Mouse (Mus musculus) hindbrain, embryonic 13.5 days (tissue): Measurements from ENCODE around the gene Katnb1. TPM values are rescaled to one million over a fixed set of nuclear protein-coding genes. Genes with fewer than 3 reads are reported as not detected.
A peak's percentile ranks its signal among the peaks of the same experiment; 100 is the strongest.

ENCODE experiments used
- ATAC-seq: fragments of 200-750 bp; cut with Nextera tagmentation; 2 replicates; pipeline ENCODE4 v1.8.0; 2017; ENCODE audit warnings: moderate TSS enrichment; ENCODE audit not compliant: low FRiP score
- H3K27ac ChIP-seq: fragments of 300-500 bp; sonication (generic); 2 replicates; pipeline ENCODE4 v1.5.1; 2015; ENCODE audit warnings: inconsistent platforms, mild to moderate bottlenecking, moderate library complexity
- H3K27me3 ChIP-seq: fragments of 300-500 bp; sonication (generic); 2 replicates; pipeline ENCODE4 v1.6.1; 2015; ENCODE audit warnings: mild to moderate bottlenecking, inconsistent platforms
- H3K36me3 ChIP-seq: fragments of 300-500 bp; sonication (generic); 2 replicates; pipeline ENCODE4 v1.6.1; 2015; ENCODE audit warnings: mild to moderate bottlenecking, inconsistent platforms
- H3K4me1 ChIP-seq: fragments of 300-500 bp; sonication (generic); replicated peaks from 2 replicates; pipeline ENCODE4 v1.6.1; 2015; ENCODE audit warnings: inconsistent platforms
- H3K4me2 ChIP-seq: fragments of 300-500 bp; sonication (generic); 2 replicates; pipeline ENCODE4 v1.6.1; 2015; ENCODE audit warnings: inconsistent platforms, mild to moderate bottlenecking, moderate library complexity
- H3K4me3 ChIP-seq: fragments of 300-500 bp; sonication (generic); 2 replicates; pipeline ENCODE4 v1.5.1; 2015; ENCODE audit warnings: mild to moderate bottlenecking, inconsistent platforms
- H3K9ac ChIP-seq: fragments of 300-500 bp; sonication (generic); 2 replicates; pipeline ENCODE4 v1.6.1; 2015; ENCODE audit warnings: mild to moderate bottlenecking, inconsistent platforms
- H3K9me3 ChIP-seq: fragments of 300-500 bp; sonication (generic); 2 replicates; pipeline ENCODE4 v1.6.1; 2016; ENCODE audit warnings: inconsistent platforms
- WGBS: fragments of 180-500 bp; shearing (Covaris S2); methylation state at CpG from one replicate; pipeline ENCODE4 v1.1.7; 2015; 5-methylcytosine and 5-hydroxymethylcytosine counted together
- polyA plus RNA-seq: library from polyadenylated mRNA; unstranded; fragments of >200 nt; fragmentation: Nextera tagmentation; extraction: Ambion mirVana; gene quantifications from 2 replicates; pipeline ENCODE4 v1.2.1, GENCODE M21; 2015

Gene Katnb1
- polyA plus RNA-seq, 1 experiment from 2014 or later, result 38.8 TPM

DNA sequence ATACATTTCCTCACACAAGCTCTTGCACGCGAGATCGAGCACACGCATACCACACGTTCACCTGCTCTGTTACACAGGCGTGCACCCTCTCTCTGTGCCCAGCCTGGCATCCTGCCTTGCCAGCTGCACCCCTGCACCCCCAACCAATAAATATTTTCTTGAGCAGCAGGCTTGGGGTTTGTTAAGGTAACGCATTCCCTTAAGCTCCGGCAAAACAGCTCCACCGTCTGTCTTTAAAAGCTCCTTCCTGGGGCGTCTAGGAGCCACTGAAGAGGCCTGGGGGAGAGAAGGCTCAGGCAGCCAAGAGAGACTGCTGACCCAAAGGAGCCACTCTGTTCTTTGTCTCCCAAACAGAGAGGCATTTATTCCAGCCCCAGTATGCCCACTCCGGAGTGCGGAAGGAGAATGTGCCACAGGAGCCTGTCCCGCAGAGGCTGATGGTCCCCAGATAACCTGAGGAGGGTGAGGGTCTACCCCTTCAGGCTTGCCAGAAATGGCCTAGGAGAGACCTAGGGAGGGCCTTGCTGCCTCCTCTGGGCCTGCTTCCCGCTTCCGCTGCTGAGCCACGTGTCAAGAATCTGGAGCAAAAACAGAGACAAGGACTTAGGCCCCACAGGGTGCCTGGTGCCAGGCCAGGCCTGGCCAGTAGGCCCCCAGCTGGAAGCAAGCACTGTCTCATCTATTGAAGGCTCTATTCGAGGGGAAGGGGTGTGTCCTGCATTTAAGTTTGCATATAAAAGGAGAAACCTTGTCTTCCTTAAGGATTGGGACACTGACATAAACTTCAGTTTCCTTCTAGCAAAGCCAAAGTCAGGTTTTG is 62.2 kb downstream of the Katnb1 start:
- ATAC-seq, result peak; percentile 41
- H3K27ac ChIP-seq, result peak overlapping the region; percentile 86
- peak overlapping the region; percentile 95 for H3K4me2 ChIP-seq
- H3K27me3 ChIP-seq, result peaks cover 32% of the 10 kb centered on the region
- peaks cover 47% of the 10 kb centered on the region for H3K4me1 ChIP-seq
- 8% methylated on average over 17 of the region's 17 CpGs for WGBS
- H3K4me3 ChIP-seq, result peak overlapping the region; percentile 75
- H3K9ac ChIP-seq, result peak overlapping the region; percentile 94; the same call in 1 of the 2 replicates
- no peaks in the 10 kb centered on the region for H3K36me3 ChIP-seq
- no peaks in the 10 kb centered on the region for H3K9me3 ChIP-seq

DNA sequence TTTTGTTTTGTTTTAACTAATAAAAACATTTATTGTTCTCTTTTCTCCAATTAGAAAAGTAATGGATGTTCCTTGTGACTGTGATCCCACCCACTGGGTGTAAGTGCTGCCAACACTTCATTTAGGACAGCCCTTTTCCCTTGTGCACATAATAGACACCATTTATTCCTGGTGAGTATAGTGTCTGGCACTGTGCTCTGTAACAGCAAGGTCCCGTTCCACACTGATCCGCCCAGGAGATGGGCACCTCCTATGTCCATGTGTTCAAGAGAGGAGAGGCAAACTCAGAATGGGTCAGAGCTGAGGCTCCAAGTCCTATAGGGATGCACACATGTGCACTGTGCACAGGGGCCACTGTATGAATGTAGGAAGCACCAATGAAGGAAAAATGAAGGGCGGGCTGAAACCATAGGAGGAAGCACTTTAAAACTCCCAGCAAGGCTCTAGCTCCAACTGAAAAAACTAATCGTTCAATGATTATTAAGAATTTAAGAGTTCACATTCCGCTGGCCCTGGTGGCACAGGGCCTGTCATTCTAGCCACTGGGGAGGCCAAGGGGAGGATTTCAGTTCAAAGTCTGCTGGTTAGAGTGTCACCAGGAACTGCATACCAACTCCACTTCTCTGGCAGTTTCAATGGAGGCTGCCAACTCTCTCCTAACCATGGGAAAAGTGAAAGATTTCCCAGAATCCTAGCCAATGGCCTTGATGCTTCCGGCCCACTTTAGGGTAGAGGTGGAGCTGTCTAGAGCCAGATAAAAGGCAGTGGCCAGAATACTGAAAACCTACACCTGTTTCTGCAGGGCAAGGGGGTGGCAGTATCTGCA is 63.0 kb downstream of the Katnb1 start:
- H3K4me3 ChIP-seq, result no peak overlapping the region
- H3K27me3 ChIP-seq, result peaks cover 24% of the 10 kb centered on the region
- ATAC-seq, result peak; percentile 34
- H3K9ac ChIP-seq, result no peak overlapping the region
- 71% methylated on average over 6 of the region's 6 CpGs for WGBS
- peak overlapping the region; percentile 86; the same call in 1 of the 2 replicates for H3K27ac ChIP-seq
- H3K36me3 ChIP-seq, result no peaks in the 10 kb centered on the region
- no peak overlapping the region for H3K4me2 ChIP-seq
- no peaks in the 10 kb centered on the region for H3K9me3 ChIP-seq
- peaks cover 41% of the 10 kb centered on the region for H3K4me1 ChIP-seq

DNA sequence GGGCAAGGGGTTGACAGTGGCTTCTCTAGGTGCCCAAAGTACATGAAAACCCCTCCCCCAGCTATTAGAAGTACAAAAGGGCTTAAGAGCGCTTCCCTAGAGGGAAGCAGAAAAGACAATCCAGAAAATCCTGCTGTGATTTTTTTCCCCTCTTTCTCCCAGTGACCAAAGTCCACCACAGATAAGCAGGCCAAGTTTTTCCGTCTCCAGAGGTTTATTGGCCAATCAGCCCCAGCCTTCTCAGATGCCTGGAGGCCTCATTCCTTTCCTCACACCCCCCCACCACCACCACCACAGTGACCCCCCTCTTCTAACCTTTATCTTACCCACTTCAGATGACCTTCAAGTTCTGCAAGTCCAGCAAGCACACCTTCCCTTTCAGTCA is 63.6 kb downstream of the Katnb1 start:
- Histone ChIP-seq H3K9me3 (no peaks in the 10 kb centered on the region), H3K27ac (no peak overlapping the region), H3K4me2 (no peak overlapping the region), H3K9ac (no peak overlapping the region), H3K4me1 (peaks cover 41% of the 10 kb centered on the region), H3K27me3 (peaks cover 17% of the 10 kb centered on the region), H3K36me3 (no peaks in the 10 kb centered on the region), H3K4me3 (no peak overlapping the region)
- no peak for ATAC-seq
- 62% methylated on average over 2 of the region's 2 CpGs for WGBS

DNA sequence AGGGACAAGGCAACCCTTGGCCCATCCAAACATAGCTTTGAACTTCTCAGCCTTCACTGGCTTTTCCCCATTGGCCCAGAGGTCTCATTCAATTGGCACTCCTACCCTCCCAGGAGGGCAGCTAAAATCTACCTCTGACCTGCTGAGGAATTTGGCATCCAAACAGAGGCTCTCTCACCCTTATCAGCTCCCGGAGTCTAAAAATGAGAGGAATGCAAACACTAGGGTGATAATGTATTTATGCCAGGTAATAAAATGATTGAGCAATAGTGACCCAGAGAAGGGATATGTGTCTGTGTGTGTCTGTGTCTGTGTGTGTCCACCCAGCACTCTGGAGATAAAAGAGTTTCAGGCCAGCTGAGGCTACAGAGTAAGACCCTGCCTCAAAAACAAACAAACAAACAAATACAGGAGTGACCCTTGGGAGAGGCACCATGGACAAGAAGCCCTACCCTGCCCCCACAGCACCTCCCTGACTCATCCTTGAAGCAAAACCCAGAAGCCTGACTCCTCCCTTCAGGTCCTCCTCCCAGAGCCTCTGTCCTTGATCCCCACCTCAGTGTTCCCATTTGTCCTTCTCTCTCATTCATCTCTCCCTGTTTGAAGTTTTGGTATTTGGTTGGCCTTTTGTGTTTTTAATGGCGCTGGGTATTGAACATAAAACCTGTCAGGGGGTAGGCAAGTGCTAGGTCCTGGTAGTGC is 65.2 kb downstream of the Katnb1 start:
- ATAC-seq, result no peak
- no peak overlapping the region for H3K4me2 ChIP-seq
- no peak overlapping the region for H3K27ac ChIP-seq
- no peaks in the 10 kb centered on the region for H3K9me3 ChIP-seq
- 0 out of 2 replicates have a peak, but pooled peaks cover 9% of the 10 kb centered on the region for H3K27me3 ChIP-seq
- H3K4me3 ChIP-seq, result no peak overlapping the region
- no peak overlapping the region for H3K9ac ChIP-seq
- H3K36me3 ChIP-seq, result no peaks in the 10 kb centered on the region
- H3K4me1 ChIP-seq, result peaks cover 29% of the 10 kb centered on the region
- WGBS, result 83% methylated on average over 2 of the region's 2 CpGs

DNA sequence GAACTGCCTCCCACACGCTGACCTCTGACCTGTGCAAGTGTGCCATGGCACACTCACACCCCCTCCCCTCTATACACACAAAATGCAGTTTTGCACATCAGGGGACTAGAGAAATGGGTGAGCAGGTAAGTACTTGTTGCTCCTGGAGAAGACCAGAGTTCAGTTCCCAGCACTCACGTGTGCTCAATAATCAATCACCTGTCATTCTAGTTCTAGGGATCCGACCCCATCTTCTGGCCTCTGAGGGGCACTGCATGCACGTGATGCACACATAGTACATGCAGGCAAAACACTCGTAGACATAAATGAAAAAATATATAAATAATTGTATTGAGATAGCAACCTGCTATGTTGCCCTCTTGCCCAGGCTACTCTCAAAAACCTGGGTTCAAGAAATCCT is 65.9 kb downstream of the Katnb1 start:
- no peaks in the 10 kb centered on the region for H3K9me3 ChIP-seq
- 0 out of 2 replicates have a peak, but pooled peaks cover 9% of the 10 kb centered on the region for H3K27me3 ChIP-seq
- WGBS, result 89% methylated on average over 5 of the region's 5 CpGs
- no peak overlapping the region for H3K9ac ChIP-seq
- no peak overlapping the region for H3K27ac ChIP-seq
- ATAC-seq, result no peak
- H3K4me3 ChIP-seq, result no peak overlapping the region
- H3K36me3 ChIP-seq, result no peaks in the 10 kb centered on the region
- no peak overlapping the region for H3K4me2 ChIP-seq
- H3K4me1 ChIP-seq, result peaks cover 23% of the 10 kb centered on the region

DNA sequence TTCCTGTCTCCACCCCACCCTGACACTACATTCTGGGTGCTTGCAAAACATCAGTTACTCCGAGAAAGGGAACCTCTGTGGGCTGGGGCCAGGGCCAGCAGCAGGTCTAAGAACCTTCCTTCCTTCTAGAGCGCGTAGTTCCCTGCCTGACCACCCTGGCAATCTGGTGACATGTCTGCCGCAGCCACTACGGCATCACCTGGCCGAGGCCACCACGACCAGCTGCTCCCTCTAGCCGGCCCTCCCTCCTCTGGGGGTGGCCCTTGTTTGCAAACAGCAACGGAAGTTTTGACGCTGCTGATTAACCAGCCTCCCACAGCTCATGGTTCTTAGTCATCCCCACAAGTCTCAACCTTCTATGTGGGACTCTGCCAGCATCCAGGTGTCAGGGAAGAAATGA is 68.4 kb downstream of the Katnb1 start:
- 0 out of 2 replicates have a peak, but pooled peaks cover 7% of the 10 kb centered on the region for H3K27me3 ChIP-seq
- no peak for ATAC-seq
- no peak overlapping the region for H3K4me2 ChIP-seq
- no peaks in the 10 kb centered on the region for H3K36me3 ChIP-seq
- 0 out of 2 replicates have a peak, but pooled peaks cover 3% of the 10 kb centered on the region for H3K4me1 ChIP-seq
- H3K9ac ChIP-seq, result no peak overlapping the region
- WGBS, result 57% methylated on average over 10 of the region's 10 CpGs
- no peak overlapping the region for H3K4me3 ChIP-seq
- no peaks in the 10 kb centered on the region for H3K9me3 ChIP-seq
- H3K27ac ChIP-seq, result no peak overlapping the region

DNA sequence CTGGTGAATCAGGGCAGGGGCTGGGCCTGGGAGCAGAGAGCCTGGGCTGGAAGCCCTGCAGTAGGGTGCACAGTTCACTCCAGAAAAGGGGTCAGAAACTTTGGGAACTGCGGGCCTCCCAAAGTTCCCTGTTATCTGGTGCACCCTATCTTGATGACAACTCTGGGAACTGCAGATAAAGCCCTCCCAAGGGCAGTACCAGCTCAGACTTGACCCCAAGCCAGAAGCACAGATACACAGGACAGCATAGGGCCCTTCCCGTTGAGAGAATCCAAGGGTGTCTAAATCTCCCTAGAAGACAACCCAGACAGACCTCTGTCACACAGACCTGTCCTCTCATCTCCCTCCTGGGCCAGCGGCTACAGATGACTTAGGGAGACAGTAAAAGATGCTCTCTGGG is 69.6 kb downstream of the Katnb1 start:
- 92% methylated on average over 3 of the region's 3 CpGs for WGBS
- no peak overlapping the region for H3K27ac ChIP-seq
- no peaks in the 10 kb centered on the region for H3K4me1 ChIP-seq
- H3K36me3 ChIP-seq, result no peaks in the 10 kb centered on the region
- ATAC-seq, result no peak
- H3K9ac ChIP-seq, result no peak overlapping the region
- 0 out of 2 replicates have a peak, but pooled peaks cover 4% of the 10 kb centered on the region for H3K27me3 ChIP-seq
- no peak overlapping the region for H3K4me2 ChIP-seq
- H3K9me3 ChIP-seq, result no peaks in the 10 kb centered on the region
- no peak overlapping the region for H3K4me3 ChIP-seq

Other genes with a start within 250 kb of the Katnb1 start
- 55.4 and 59.1 TPM in 2 replicates for gene Coq9, start 242.9 kb upstream of the Katnb1 start, polyA plus RNA-seq
- gene Ciapin1, start 242.8 kb upstream of the Katnb1 start, polyA plus RNA-seq, result 197 and 202 TPM in 2 replicates
- 119 and 136 TPM in 2 replicates for gene Polr2c, start 223.7 kb upstream of the Katnb1 start, polyA plus RNA-seq
- gene Dok4, start 204.9 kb upstream of the Katnb1 start, polyA plus RNA-seq, result 58.0 and 59.0 TPM in 2 replicates
- gene Ccdc102a, start 163.1 kb upstream of the Katnb1 start, polyA plus RNA-seq, result 6.3 and 7.8 TPM in 2 replicates
- gene Adgrg5, start 157.5 kb upstream of the Katnb1 start, polyA plus RNA-seq, result not detected in 2 replicates
- gene Adgrg1, start 106.4 kb upstream of the Katnb1 start, polyA plus RNA-seq, result 158 and 162 TPM in 2 replicates
- 1.3 and 1.6 TPM in 2 replicates for gene Adgrg3, start 63.5 kb upstream of the Katnb1 start, polyA plus RNA-seq
- 1.7 and 2.3 TPM in 2 replicates for gene Drc7, start 26.1 kb upstream of the Katnb1 start, polyA plus RNA-seq
- gene Kifc3, start 121.6 kb downstream of the Katnb1 start, polyA plus RNA-seq, result 16.5 and 20.2 TPM in 2 replicates
- gene Cngb1, start 225.4 kb downstream of the Katnb1 start, polyA plus RNA-seq, result 0.45 and 0.48 TPM in 2 replicates
- 0.94 and 2.1 TPM in 2 replicates for gene Tepp, start 229.4 kb downstream of the Katnb1 start, polyA plus RNA-seq